Mouse (Mus musculus): ENCODE measurements around the gene Cdc45. TPM values are rescaled to one million over a fixed set of nuclear protein-coding genes. Genes with fewer than 3 reads are reported as not detected.

Gene Cdc45
- polyA plus RNA-seq, 1 experiment from 2014 or later = 34.1 TPM

DNA sequence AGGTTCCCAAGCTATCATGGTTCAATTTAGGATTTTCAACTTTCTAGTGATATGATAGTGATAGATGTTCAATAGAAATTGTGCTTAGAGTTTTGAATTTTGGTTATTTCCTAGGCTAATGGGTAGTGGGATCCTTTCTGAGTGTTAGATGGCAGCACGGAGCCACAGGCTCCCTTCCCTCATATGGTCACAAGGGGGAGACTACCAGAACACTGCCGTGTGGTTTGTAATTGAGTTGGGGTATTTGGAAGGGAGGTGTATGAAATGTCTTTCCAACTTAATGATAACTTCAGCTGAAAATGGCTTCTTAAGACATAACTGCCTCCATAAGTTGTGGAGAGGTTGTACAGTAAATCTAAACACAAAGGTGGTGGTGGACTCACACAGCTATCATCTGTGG lies 21.7 kb upstream of the Cdc45 start:
- Histone ChIP-seq H3K9me3 (replicated peaks; ENCODE audit: control insufficient read depth, low read length) (no peaks in the 10 kb centered on the region), H3K27ac (ENCODE audit: low read depth, low read length) (no peak overlapping the region), H3K36me3 (ENCODE audit: control insufficient read depth, insufficient read depth, low read length) (peaks cover 61% of the 10 kb centered on the region), H3K4me2 (ENCODE audit: low read length) (no peak overlapping the region), H3K27me3 (replicated peaks; ENCODE audit: control insufficient read depth, insufficient read depth, low read length) (no peaks in the 10 kb centered on the region), H3K4me3 (ENCODE audit: low read depth, low read length) (no peak overlapping the region), H3K4me1 (ENCODE audit: control insufficient read depth, insufficient read depth, low read length) (no peaks in the 10 kb centered on the region), H3K9ac (ENCODE audit: low read length) (no peak overlapping the region)
- DNase-seq (ENCODE audit: low spot score) = no peak
- 71% methylated on average over 2 of the region's 2 CpGs for WGBS
- ATAC-seq = no peak

DNA sequence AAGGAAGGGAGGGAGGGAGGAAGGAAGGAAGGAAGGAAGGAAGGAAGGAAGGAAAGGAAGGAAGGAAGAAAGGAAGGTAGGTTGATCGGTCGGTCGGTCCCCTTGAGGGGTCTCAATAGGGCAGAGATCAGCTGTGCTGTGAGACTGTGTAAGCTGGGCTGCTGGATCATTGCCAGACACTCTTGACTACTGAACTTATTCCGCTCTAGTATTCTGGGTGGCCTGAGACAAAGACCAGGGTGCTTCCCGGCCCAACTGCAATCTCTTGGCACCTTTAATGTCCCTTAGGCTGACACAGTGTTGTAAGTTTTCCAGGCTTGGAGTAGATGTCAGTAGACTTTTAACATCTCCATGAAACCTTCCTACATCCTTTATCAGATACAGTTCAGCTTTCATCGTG lies 17.3 kb upstream of the Cdc45 start:
- 95% methylated on average over 6 of the region's 6 CpGs for WGBS
- no peak overlapping the region for H3K9ac ChIP-seq (ENCODE audit: low read length)
- H3K36me3 ChIP-seq (ENCODE audit: control insufficient read depth, insufficient read depth, low read length) = peaks cover 92% of the 10 kb centered on the region
- H3K27me3 ChIP-seq (replicated peaks; ENCODE audit: control insufficient read depth, insufficient read depth, low read length) = no peaks in the 10 kb centered on the region
- no peak overlapping the region for H3K4me2 ChIP-seq (ENCODE audit: low read length)
- H3K27ac ChIP-seq (ENCODE audit: low read depth, low read length) = no peak overlapping the region
- H3K4me3 ChIP-seq (ENCODE audit: low read depth, low read length) = no peak overlapping the region
- H3K4me1 ChIP-seq (ENCODE audit: control insufficient read depth, insufficient read depth, low read length) = no peaks in the 10 kb centered on the region
- no peak for ATAC-seq
- no peak for DNase-seq (ENCODE audit: low spot score)
- no peaks in the 10 kb centered on the region for H3K9me3 ChIP-seq (replicated peaks; ENCODE audit: control insufficient read depth, low read length)

DNA sequence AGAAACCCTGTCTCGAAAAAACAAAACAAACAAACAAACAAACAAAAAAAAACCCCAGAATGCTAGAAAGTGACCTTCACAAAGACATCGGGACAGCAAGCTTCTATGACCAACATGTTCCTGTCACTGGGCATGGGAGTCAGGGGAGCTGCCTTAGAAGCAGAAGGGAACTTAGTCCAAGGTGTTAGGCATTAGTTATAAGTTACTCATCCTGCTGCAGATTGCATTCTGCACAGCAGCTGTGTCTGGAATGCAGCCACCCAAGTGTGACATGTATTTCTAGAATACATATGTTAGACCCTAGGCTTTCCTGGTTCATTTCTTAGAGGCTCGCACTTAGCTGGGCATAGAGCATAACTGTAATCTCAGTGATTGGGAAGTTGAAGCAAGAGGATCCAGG lies 16.8 kb upstream of the Cdc45 start:
- ATAC-seq = no peak
- Histone ChIP-seq H3K9me3 (replicated peaks; ENCODE audit: control insufficient read depth, low read length) (no peaks in the 10 kb centered on the region), H3K27me3 (replicated peaks; ENCODE audit: control insufficient read depth, insufficient read depth, low read length) (no peaks in the 10 kb centered on the region), H3K4me1 (ENCODE audit: control insufficient read depth, insufficient read depth, low read length) (no peaks in the 10 kb centered on the region), H3K36me3 (ENCODE audit: control insufficient read depth, insufficient read depth, low read length) (peaks cover 92% of the 10 kb centered on the region), H3K27ac (ENCODE audit: low read depth, low read length) (no peak overlapping the region), H3K4me2 (ENCODE audit: low read length) (no peak overlapping the region), H3K4me3 (ENCODE audit: low read depth, low read length) (no peak overlapping the region), H3K9ac (ENCODE audit: low read length) (no peak overlapping the region)
- no peak for DNase-seq (ENCODE audit: low spot score)
- WGBS = 94% methylated on average over 3 of the region's 3 CpGs

DNA sequence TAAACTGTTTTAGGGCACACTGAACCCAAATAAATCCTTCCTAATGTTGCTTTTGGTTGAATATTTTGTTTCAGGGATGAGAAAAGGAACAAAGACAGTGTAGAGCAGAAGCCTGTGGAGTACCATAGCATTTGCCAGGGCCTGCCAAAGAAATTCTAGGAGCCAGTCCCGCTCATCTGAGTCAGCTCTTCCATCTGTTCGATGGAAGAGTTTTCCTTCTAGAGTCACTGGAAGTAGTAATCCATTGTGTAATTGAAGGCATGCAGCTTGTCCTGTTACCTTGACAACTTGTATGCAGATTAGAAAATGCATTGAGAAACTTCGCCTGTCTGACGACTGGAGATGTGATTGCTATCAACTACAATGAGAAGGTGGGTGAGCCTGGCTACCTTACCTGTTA lies 11.1 kb upstream of the Cdc45 start:
- ATAC-seq = no peak
- Histone ChIP-seq H3K9me3 (replicated peaks; ENCODE audit: control insufficient read depth, low read length) (no peaks in the 10 kb centered on the region), H3K9ac (ENCODE audit: low read length) (no peak overlapping the region), H3K27ac (ENCODE audit: low read depth, low read length) (no peak overlapping the region), H3K27me3 (replicated peaks; ENCODE audit: control insufficient read depth, insufficient read depth, low read length) (no peaks in the 10 kb centered on the region), H3K4me3 (ENCODE audit: low read depth, low read length) (no peak overlapping the region), H3K4me2 (ENCODE audit: low read length) (no peak overlapping the region), H3K36me3 (ENCODE audit: control insufficient read depth, insufficient read depth, low read length) (peaks cover 96% of the 10 kb centered on the region), H3K4me1 (ENCODE audit: control insufficient read depth, insufficient read depth, low read length) (no peaks in the 10 kb centered on the region)
- 70% methylated on average over 4 of the region's 4 CpGs for WGBS
- no peak for DNase-seq (ENCODE audit: low spot score)

DNA sequence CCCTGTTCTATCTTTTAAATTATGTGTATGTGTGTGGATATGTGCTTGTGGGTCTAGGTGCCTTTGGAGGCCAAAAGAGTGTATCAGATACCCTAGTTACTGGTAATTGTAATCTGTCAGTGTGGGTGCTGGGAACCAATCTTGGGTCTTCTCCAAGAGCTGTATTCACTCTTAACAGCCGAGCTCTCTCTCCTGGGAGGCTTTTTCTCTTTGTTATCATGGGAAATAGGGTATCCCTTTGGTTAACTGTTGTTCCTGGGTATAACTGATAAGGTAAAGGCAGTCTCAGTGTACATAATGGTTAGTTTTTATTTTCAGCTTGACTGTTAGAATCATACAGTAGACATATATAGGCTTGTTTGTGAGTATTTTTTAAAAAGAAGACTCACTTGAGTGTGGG lies 10.6 kb upstream of the Cdc45 start:
- H3K9ac ChIP-seq (ENCODE audit: low read length) = no peak overlapping the region
- WGBS = 83% methylated on average over 1 of the region's 1 CpGs
- H3K4me1 ChIP-seq (ENCODE audit: control insufficient read depth, insufficient read depth, low read length) = no peaks in the 10 kb centered on the region
- H3K9me3 ChIP-seq (replicated peaks; ENCODE audit: control insufficient read depth, low read length) = no peaks in the 10 kb centered on the region
- H3K27me3 ChIP-seq (replicated peaks; ENCODE audit: control insufficient read depth, insufficient read depth, low read length) = no peaks in the 10 kb centered on the region
- DNase-seq (ENCODE audit: low spot score) = no peak
- peaks cover 96% of the 10 kb centered on the region for H3K36me3 ChIP-seq (ENCODE audit: control insufficient read depth, insufficient read depth, low read length)
- H3K27ac ChIP-seq (ENCODE audit: low read depth, low read length) = no peak overlapping the region
- no peak overlapping the region for H3K4me2 ChIP-seq (ENCODE audit: low read length)
- no peak for ATAC-seq
- no peak overlapping the region for H3K4me3 ChIP-seq (ENCODE audit: low read depth, low read length)

DNA sequence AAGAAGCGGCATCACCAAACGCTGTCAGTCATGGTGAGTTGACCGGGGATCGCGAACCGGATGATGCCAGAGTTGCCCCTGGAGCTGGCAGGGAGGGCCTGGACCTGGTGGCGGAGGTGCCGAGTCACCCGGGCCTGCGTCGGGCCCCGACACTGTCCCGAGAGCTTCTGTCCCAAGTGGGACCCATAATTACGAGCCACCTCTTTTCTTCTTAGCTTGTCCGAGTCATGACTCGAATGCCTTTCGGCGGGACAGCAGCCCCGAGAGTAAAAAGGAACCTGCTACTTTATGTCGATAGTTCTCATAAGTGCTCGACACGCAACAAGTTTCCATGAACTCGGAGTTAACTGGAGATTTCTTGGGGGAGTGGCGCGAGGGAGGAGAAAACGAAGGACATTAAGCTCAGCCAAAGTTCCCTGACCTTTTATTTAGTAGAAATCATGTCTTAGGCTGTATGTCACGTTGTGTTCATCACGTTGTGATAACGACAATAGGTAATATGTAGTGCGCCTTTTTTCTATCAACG lies 661 bp upstream of the Cdc45 start:
- 2% methylated on average over 31 of the region's 31 CpGs for WGBS
- Histone ChIP-seq H3K27me3 (replicated peaks; ENCODE audit: control insufficient read depth, insufficient read depth, low read length) (no peaks in the 10 kb centered on the region), H3K27ac (ENCODE audit: low read depth, low read length) (peak overlapping the region; percentile 55; the same call in 1 of the 2 replicates), H3K9ac (ENCODE audit: low read length) (peak overlapping the region; percentile 75), H3K36me3 (ENCODE audit: control insufficient read depth, insufficient read depth, low read length) (peaks cover 43% of the 10 kb centered on the region), H3K4me1 (ENCODE audit: control insufficient read depth, insufficient read depth, low read length) (peaks cover 9% of the 10 kb centered on the region), H3K4me3 (ENCODE audit: low read depth, low read length) (peak overlapping the region; percentile 68), H3K9me3 (replicated peaks; ENCODE audit: control insufficient read depth, low read length) (no peaks in the 10 kb centered on the region), H3K4me2 (ENCODE audit: low read length) (peak overlapping the region; percentile 61)
- DNase-seq (ENCODE audit: low spot score) (no peak), ATAC-seq (no peak; the same call in 1 of the 2 replicates)

DNA sequence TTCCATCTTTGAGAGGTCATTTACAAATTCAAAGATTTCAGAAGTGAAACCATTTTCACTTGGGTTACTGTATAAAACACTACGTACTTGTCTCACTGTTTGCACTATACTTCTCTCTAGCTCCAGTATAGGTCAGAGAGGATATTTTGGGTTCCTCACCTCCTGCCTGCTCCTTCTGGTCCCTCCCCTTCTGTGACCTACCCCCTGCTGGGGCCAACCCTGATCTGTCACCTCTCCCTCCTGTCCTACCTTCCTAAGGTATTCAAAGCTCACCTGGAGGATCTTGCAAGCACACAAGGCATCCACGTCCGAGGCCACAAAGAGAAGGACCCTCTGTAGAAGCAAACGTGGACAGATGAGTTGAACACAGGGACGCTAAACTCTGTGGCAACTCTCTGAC lies 755 bp downstream of the Cdc45 start:
- no peaks in the 10 kb centered on the region for H3K9me3 ChIP-seq (replicated peaks; ENCODE audit: control insufficient read depth, low read length)
- H3K4me3 ChIP-seq (ENCODE audit: low read depth, low read length) = peak overlapping the region; percentile 68
- no peak; the same call in 1 of the 2 replicates for ATAC-seq
- H3K4me1 ChIP-seq (ENCODE audit: control insufficient read depth, insufficient read depth, low read length) = peaks cover 9% of the 10 kb centered on the region
- peaks cover 37% of the 10 kb centered on the region for H3K36me3 ChIP-seq (ENCODE audit: control insufficient read depth, insufficient read depth, low read length)
- no peak overlapping the region for H3K27ac ChIP-seq (ENCODE audit: low read depth, low read length)
- H3K4me2 ChIP-seq (ENCODE audit: low read length) = peak overlapping the region; percentile 61
- no peak for DNase-seq (ENCODE audit: low spot score)
- 11% methylated on average over 5 of the region's 5 CpGs for WGBS
- H3K9ac ChIP-seq (ENCODE audit: low read length) = peak overlapping the region; percentile 75
- H3K27me3 ChIP-seq (replicated peaks; ENCODE audit: control insufficient read depth, insufficient read depth, low read length) = no peaks in the 10 kb centered on the region

DNA sequence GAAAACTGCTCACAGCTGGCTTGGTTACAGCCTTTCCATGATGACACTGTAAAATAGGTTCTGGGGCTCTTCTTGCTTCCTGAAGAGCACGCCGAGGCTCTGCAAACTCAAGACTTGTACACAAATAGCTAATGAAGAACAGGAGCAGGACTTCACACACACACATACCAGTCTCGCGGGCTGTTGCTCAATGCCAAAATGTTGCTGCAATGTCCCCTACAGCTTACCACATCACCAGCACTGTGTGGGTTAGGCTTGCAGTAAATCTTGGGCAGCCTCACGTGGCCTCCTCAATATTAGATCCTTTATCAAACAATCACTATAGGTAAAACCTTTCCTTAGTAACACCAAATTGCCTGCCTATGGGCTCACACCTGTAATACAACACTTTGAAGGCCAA lies 2.8 kb downstream of the Cdc45 start:
- Histone ChIP-seq H3K36me3 (ENCODE audit: control insufficient read depth, insufficient read depth, low read length) (peaks cover 35% of the 10 kb centered on the region), H3K4me2 (ENCODE audit: low read length) (no peak overlapping the region), H3K4me3 (ENCODE audit: low read depth, low read length) (no peak overlapping the region), H3K27me3 (replicated peaks; ENCODE audit: control insufficient read depth, insufficient read depth, low read length) (no peaks in the 10 kb centered on the region), H3K9ac (ENCODE audit: low read length) (no peak overlapping the region), H3K9me3 (replicated peaks; ENCODE audit: control insufficient read depth, low read length) (no peaks in the 10 kb centered on the region), H3K27ac (ENCODE audit: low read depth, low read length) (no peak overlapping the region), H3K4me1 (ENCODE audit: control insufficient read depth, insufficient read depth, low read length) (peaks cover 9% of the 10 kb centered on the region)
- no peak for ATAC-seq
- 97% methylated on average over 5 of the region's 5 CpGs for WGBS
- DNase-seq (ENCODE audit: low spot score) = no peak

DNA sequence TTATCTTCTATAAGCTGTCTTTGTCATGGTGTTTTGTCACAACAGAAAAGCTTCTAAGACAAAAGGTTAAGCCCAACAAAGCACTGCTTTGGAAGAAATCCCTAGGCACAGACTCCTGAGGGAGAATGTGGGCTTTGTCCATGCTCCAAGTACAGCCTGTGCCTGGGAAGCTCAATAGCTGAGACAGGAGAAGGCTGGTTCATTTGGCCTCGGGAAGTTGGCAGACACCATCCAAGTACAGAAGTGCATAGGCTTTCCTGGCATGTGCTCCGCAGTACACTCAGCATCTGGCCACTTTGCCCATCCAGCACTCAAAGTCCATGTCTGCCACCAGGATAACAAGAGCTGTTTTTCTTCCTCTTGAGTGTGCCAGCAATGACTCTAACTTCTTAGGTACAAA lies 6.0 kb downstream of the Cdc45 start:
- peaks cover 46% of the 10 kb centered on the region for H3K36me3 ChIP-seq (ENCODE audit: control insufficient read depth, insufficient read depth, low read length)
- DNase-seq (ENCODE audit: low spot score) = no peak
- 82% methylated on average over 2 of the region's 2 CpGs for WGBS

More for the DNA sequence above, 6.0 kb downstream of the Cdc45 start:
- no peak for ATAC-seq
- no peak overlapping the region for H3K4me2 ChIP-seq (ENCODE audit: low read length)
- H3K9ac ChIP-seq (ENCODE audit: low read length) = no peak overlapping the region
- no peak overlapping the region for H3K27ac ChIP-seq (ENCODE audit: low read depth, low read length)
- H3K4me1 ChIP-seq (ENCODE audit: control insufficient read depth, insufficient read depth, low read length) = no peaks in the 10 kb centered on the region
- H3K9me3 ChIP-seq (replicated peaks; ENCODE audit: control insufficient read depth, low read length) = no peaks in the 10 kb centered on the region
- H3K4me3 ChIP-seq (ENCODE audit: low read depth, low read length) = no peak overlapping the region
- H3K27me3 ChIP-seq (replicated peaks; ENCODE audit: control insufficient read depth, insufficient read depth, low read length) = no peaks in the 10 kb centered on the region
